Mouse (Mus musculus): ENCODE results near the gene Rilp. TPM values are rescaled to one million over a fixed set of nuclear protein-coding genes. Genes with fewer than 3 reads are reported as not detected.
A peak's percentile ranks its signal among the peaks of the same experiment; 100 is the strongest.

The Rilp gene
- polyA plus RNA-seq, 1 experiment from 2014 or later: 2.0 TPM

GRCm38 (mm10) chr11:75508162-75508561 is 1.7 kb upstream of the Rilp start:
- Histone ChIP-seq H3K27ac (no peak overlapping the region), H3K9ac (no peak overlapping the region), H3K36me3 (replicated peaks) (peaks cover 51% of the 10 kb centered on the region), H3K27me3 (replicated peaks) (no peaks in the 10 kb centered on the region), H3K4me3 (no peak overlapping the region), H3K4me2 (no peak overlapping the region), H3K9me3 (no peaks in the 10 kb centered on the region), H3K4me1 (peaks cover 13% of the 10 kb centered on the region)
- no peak for ATAC-seq (replicated peaks)
- 98% methylated on average over 4 of the region's 4 CpGs for WGBS

GRCm38 (mm10) chr11:75508904-75509303 is 990 bp upstream of the Rilp start:
- peaks cover 45% of the 10 kb centered on the region for H3K36me3 ChIP-seq (replicated peaks)
- no peaks in the 10 kb centered on the region for H3K9me3 ChIP-seq
- WGBS: 79% methylated on average over 8 of the region's 8 CpGs
- H3K4me2 ChIP-seq: no peak overlapping the region
- ATAC-seq (replicated peaks): no peak
- no peak overlapping the region for H3K9ac ChIP-seq
- H3K27me3 ChIP-seq (replicated peaks): no peaks in the 10 kb centered on the region
- no peak overlapping the region for H3K4me3 ChIP-seq
- no peak overlapping the region for H3K27ac ChIP-seq
- H3K4me1 ChIP-seq: peaks cover 13% of the 10 kb centered on the region

GRCm38 (mm10) chr11:75510627-75510993 is 716 bp downstream of the Rilp start:
- ATAC-seq (replicated peaks): peak; percentile 92
- peaks cover 33% of the 10 kb centered on the region for H3K36me3 ChIP-seq (replicated peaks)
- H3K4me2 ChIP-seq: peak overlapping the region; percentile 93
- H3K27ac ChIP-seq: peak overlapping the region; percentile 76
- H3K9ac ChIP-seq: peak overlapping the region; percentile 62
- H3K27me3 ChIP-seq (replicated peaks): no peaks in the 10 kb centered on the region
- H3K9me3 ChIP-seq: no peaks in the 10 kb centered on the region
- H3K4me3 ChIP-seq: peak overlapping the region; percentile 54
- H3K4me1 ChIP-seq: peaks cover 13% of the 10 kb centered on the region
- 2% methylated on average over 24 of the region's 24 CpGs for WGBS

GRCm38 (mm10) chr11:75511213-75511612 is 1.3 kb downstream of the Rilp start:
- H3K9ac ChIP-seq: no peak overlapping the region
- H3K4me1 ChIP-seq: peaks cover 13% of the 10 kb centered on the region
- 0 out of 2 replicates have a peak overlapping the region, but pooled peaks have one; percentile 93 for H3K4me2 ChIP-seq
- H3K36me3 ChIP-seq (replicated peaks): peaks cover 28% of the 10 kb centered on the region
- H3K4me3 ChIP-seq: no peak overlapping the region
- no peak for ATAC-seq (replicated peaks)
- no peak overlapping the region for H3K27ac ChIP-seq
- no peaks in the 10 kb centered on the region for H3K9me3 ChIP-seq
- WGBS: 82% methylated on average over 6 of the region's 6 CpGs
- no peaks in the 10 kb centered on the region for H3K27me3 ChIP-seq (replicated peaks)

- no peak overlapping the region for H3K9ac ChIP-seq
- peaks cover 22% of the 10 kb centered on the region for H3K36me3 ChIP-seq (replicated peaks)
- WGBS: 80% methylated on average over 9 of the region's 9 CpGs
- no peak overlapping the region for H3K4me3 ChIP-seq
- no peaks in the 10 kb centered on the region for H3K9me3 ChIP-seq
- no peak overlapping the region for H3K4me2 ChIP-seq
- H3K27ac ChIP-seq: no peak overlapping the region
- no peak for ATAC-seq (replicated peaks)
- peaks cover 13% of the 10 kb centered on the region for H3K4me1 ChIP-seq
- H3K27me3 ChIP-seq (replicated peaks): no peaks in the 10 kb centered on the region
Measured at GRCm38 (mm10) chr11:75512301-75513018, 2.6 kb downstream of the Rilp start.

DNA sequence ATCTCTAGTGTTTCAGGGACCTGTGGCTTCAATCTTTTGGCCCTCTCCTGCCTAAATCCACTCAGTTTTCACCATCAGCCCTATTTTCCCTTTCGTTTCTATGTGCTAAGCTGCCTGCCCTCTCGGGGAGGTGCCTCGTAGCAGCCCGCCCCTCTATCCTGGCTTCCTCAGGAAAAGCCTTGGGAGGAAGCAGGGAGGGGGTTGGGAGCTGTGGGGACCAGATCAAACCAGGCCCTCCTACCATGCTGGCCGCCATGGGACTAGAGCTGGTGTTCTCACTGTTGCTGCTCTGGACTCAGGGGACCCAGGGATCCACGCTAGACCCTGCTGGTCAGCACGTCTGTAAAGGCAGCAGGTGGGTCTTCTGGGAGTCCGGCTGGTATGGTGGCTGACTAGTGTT is 3.4 kb downstream of the Rilp start, which contains the start of gene Scarf1:
Gene Scarf1, plus strand, starts transcription at position 205 of the 400 bp plus-strand sequence.
- Histone ChIP-seq H3K9ac (no peak within 1 kb of the TSS), H3K4me1 (peaks cover 13% of the 10 kb centered on the region), H3K36me3 (replicated peaks) (peaks cover 15% of the 10 kb centered on the region), H3K4me2 (no peak within 1 kb of the TSS), H3K27me3 (replicated peaks) (no peaks in the 10 kb centered on the region), H3K4me3 (no peak within 1 kb of the TSS), H3K27ac (no peak within 1 kb of the TSS), H3K9me3 (no peaks in the 10 kb centered on the region)
- WGBS: 46% methylated on average over 8 of the region's 8 CpGs
- ATAC-seq (replicated peaks): no peak

DNA sequence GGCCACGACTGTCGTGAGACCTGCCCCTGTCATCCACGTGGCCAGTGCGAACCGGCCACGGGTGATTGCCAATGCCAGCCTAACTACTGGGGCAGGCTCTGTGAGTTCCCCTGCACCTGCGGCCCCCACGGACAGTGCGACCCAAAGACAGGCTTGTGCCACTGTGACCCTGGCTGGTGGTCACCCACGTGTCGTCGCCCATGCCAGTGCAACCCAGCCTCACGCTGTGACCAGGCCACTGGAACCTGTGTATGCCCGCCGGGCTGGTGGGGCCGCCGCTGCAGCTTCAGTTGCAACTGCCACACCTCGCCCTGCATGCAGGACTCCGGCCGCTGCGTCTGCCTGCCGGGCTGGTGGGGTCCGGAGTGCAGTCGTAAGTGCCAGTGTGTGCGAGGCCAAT is 5.3 kb downstream of the Rilp start:
- H3K27me3 ChIP-seq (replicated peaks): no peaks in the 10 kb centered on the region
- H3K9me3 ChIP-seq: no peaks in the 10 kb centered on the region
- 92% methylated on average over 25 of the region's 25 CpGs for WGBS
- no peaks in the 10 kb centered on the region for H3K36me3 ChIP-seq (replicated peaks)
- no peak for ATAC-seq (replicated peaks)
- no peak overlapping the region for H3K4me2 ChIP-seq
- H3K4me3 ChIP-seq: no peak overlapping the region
- no peak overlapping the region for H3K27ac ChIP-seq
- H3K9ac ChIP-seq: no peak overlapping the region
- peaks cover 4% of the 10 kb centered on the region for H3K4me1 ChIP-seq

GRCm38 (mm10) chr11:75519834-75520633 is 10.1 kb downstream of the Rilp start:
- 79% methylated on average over 15 of the region's 15 CpGs for WGBS
- H3K27ac ChIP-seq: no peak overlapping the region
- no peak for ATAC-seq (replicated peaks)
- H3K9ac ChIP-seq: no peak overlapping the region
- H3K4me1 ChIP-seq: no peaks in the 10 kb centered on the region
- no peak overlapping the region for H3K4me3 ChIP-seq
- H3K9me3 ChIP-seq: no peaks in the 10 kb centered on the region
- H3K4me2 ChIP-seq: no peak overlapping the region
- H3K27me3 ChIP-seq (replicated peaks): no peaks in the 10 kb centered on the region
- H3K36me3 ChIP-seq (replicated peaks): no peaks in the 10 kb centered on the region

DNA sequence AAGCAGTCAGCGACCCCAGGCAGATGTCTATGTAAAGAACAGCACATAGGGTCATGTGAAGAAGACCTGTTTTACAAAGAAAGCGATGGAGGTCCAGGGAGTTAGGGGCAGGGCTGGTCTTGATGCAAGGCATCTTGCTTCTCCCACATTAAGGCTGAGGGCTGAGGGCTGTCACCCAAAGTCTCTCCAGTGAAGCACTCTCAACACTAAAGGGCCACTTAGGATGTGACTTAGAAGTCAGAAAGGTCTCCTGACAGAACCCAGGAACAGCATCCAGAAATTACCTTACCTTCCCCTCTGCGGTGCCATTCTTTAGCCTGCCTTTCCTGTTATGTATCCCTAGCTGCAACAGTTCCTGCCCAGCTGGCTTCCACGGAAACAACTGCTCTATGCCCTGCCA is 11.7 kb downstream of the Rilp start:
- ATAC-seq (replicated peaks): no peak
- no peak overlapping the region for H3K4me2 ChIP-seq
- no peak overlapping the region for H3K4me3 ChIP-seq
- H3K4me1 ChIP-seq: no peaks in the 10 kb centered on the region
- H3K27ac ChIP-seq: no peak overlapping the region
- 82% methylated on average over 4 of the region's 4 CpGs for WGBS
- no peak overlapping the region for H3K9ac ChIP-seq
- no peaks in the 10 kb centered on the region for H3K9me3 ChIP-seq
- no peaks in the 10 kb centered on the region for H3K36me3 ChIP-seq (replicated peaks)
- H3K27me3 ChIP-seq (replicated peaks): no peaks in the 10 kb centered on the region

- no peaks in the 10 kb centered on the region for H3K27me3 ChIP-seq (replicated peaks)
- H3K36me3 ChIP-seq (replicated peaks): no peaks in the 10 kb centered on the region
- H3K4me2 ChIP-seq: no peak overlapping the region
- H3K9ac ChIP-seq: no peak overlapping the region
- 92% methylated on average over 2 of the region's 2 CpGs for WGBS
- no peak for ATAC-seq (replicated peaks)
- no peaks in the 10 kb centered on the region for H3K9me3 ChIP-seq
- no peak overlapping the region for H3K4me3 ChIP-seq
- no peaks in the 10 kb centered on the region for H3K4me1 ChIP-seq
- H3K27ac ChIP-seq: no peak overlapping the region
Measured at GRCm38 (mm10) chr11:75522793-75523192, 12.9 kb downstream of the Rilp start.

GRCm38 (mm10) chr11:75525531-75526125 is 15.7 kb downstream of the Rilp start:
- no peak overlapping the region for H3K27ac ChIP-seq
- no peaks in the 10 kb centered on the region for H3K36me3 ChIP-seq (replicated peaks)
- ATAC-seq (replicated peaks): no peak
- no peaks in the 10 kb centered on the region for H3K9me3 ChIP-seq
- H3K4me2 ChIP-seq: no peak overlapping the region
- WGBS: 87% methylated on average over 15 of the region's 15 CpGs
- H3K4me1 ChIP-seq: no peaks in the 10 kb centered on the region
- no peak overlapping the region for H3K4me3 ChIP-seq
- no peak overlapping the region for H3K9ac ChIP-seq
- no peaks in the 10 kb centered on the region for H3K27me3 ChIP-seq (replicated peaks)

- WGBS: 85% methylated on average over 6 of the region's 6 CpGs
- Histone ChIP-seq H3K4me3 (no peak overlapping the region), H3K4me2 (no peak overlapping the region), H3K27me3 (replicated peaks) (no peaks in the 10 kb centered on the region), H3K9ac (no peak overlapping the region), H3K9me3 (no peaks in the 10 kb centered on the region), H3K36me3 (replicated peaks) (no peaks in the 10 kb centered on the region), H3K27ac (no peak overlapping the region), H3K4me1 (no peaks in the 10 kb centered on the region)
- ATAC-seq (replicated peaks): no peak
Measured at GRCm38 (mm10) chr11:75526943-75527342, 17.0 kb downstream of the Rilp start.
